Mouse (Mus musculus) left cerebral cortex, adult 8-10 months (tissue): ENCODE results near the gene Exoc3l2. TPM values are rescaled to one million over a fixed set of nuclear protein-coding genes. Genes with fewer than 3 reads are reported as not detected.
"Not testable (repeated sequence)": the region's sequence is repeated elsewhere in the genome, so short reads cannot be mapped to it uniquely, and the experiment has no call there.

Experiments
- DNase-seq, 2 experiments: peaks; one replicate each; pipeline ENCODE4 v3.0.0; 2022; ENCODE audit warnings: low spot score in 2 of 2
- total RNA-seq, 4 experiments: library from RNA; stranded (reverse); gene quantifications; 2 replicates each; pipeline ENCODE4 v1.2.4; 2022

Gene Exoc3l2
- total RNA-seq, 4 experiments from 2014 or later = 0.59 to 1.1 (median 0.79) TPM

- no peak for DNase-seq
Measured at GRCm38 (mm10) chr7:19486549-19486948, 23.4 kb downstream of the Exoc3l2 start.

DNA sequence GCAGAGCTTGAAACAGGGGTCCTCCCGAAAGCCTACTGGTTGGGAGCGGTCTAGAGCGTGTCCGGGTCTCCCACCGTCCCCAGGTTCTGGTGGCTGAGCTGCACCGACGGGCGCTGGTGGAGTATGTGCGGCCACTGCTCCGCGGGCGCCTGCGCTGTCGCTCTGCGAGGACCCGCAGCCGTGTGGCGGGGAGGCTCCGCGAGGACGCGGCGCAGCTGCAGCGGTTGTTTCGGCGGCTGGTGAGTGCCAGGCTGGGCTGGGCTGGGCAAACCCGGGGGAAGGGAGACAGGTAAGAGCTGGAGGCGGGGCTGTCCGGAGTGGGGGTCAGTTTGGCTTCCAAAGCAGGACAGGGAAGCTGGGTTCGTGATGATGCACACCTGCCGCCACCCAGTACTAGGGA, 26.4 kb downstream of the Exoc3l2 start:
- DNase-seq = no peak

GRCm38 (mm10) chr7:19491731-19492130, 28.6 kb downstream of the Exoc3l2 start:
- no peak for DNase-seq

GRCm38 (mm10) chr7:19494751-19495474, 31.8 kb downstream of the Exoc3l2 start:
- no peak for DNase-seq

DNA sequence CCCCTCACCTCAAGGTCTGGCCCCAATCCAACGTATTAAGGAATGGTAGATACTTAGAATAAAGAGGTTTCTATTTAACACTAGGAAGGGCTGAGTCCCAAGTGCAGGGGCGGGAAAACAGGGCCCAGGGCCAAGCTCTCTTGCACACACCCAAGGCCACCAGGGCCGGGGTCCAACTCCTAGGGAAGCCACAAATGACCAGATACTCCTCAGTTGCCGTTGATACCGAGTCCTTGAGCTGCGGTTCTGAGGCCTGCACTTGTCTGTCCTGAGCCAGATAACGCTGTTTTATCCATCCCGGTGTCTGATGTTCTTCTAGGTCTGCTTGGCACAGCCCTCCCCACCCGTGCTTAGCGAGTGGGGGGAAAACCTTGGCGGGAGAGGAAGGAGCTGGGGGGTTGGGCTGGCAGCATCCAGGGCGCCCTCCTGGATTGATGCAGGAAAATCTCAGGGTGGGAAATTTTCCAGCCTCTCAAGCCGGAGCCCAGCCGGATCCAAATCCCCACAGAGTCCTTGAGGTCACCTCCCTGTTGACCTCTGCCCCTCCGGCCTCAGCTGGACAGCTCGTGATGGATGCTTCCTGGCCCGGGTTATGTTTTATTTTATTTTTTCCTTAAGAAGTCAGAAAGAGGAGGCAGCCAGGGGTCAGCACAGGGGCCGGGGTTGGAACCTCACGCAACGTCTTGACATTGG, 32.5 kb downstream of the Exoc3l2 start:
- no peak for DNase-seq

- DNase-seq = no peak
Measured at GRCm38 (mm10) chr7:19496214-19496555, 33.1 kb downstream of the Exoc3l2 start.

DNA sequence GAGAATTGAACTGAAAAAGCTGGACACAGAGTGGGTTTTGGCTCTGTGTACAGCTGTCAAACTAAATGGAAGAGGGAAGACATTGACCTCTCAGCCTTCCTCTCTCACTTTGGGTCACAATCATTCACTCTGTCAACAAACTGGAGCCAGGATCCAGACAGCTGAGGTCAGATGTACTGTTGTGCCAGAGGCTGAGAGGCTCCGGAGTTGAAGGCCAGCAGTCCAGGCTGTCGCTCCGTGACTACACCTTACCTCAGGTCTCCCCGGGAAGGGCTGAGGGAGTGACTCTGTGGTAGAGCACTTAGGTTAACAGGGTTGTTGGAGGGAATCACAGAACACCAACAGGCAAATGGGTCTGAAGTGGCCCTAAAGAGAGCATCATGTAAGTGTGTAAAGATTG, 35.2 kb downstream of the Exoc3l2 start:
- DNase-seq = no peak

- no peak for DNase-seq
Measured at GRCm38 (mm10) chr7:19500420-19501363, 37.6 kb downstream of the Exoc3l2 start.

GRCm38 (mm10) chr7:19501658-19502057, 38.5 kb downstream of the Exoc3l2 start:
- DNase-seq = no peak

- no peak for DNase-seq
Measured at GRCm38 (mm10) chr7:19503481-19504068, 40.4 kb downstream of the Exoc3l2 start.

GRCm38 (mm10) chr7:19506326-19506725, 43.2 kb downstream of the Exoc3l2 start:
- no peak for DNase-seq

DNA sequence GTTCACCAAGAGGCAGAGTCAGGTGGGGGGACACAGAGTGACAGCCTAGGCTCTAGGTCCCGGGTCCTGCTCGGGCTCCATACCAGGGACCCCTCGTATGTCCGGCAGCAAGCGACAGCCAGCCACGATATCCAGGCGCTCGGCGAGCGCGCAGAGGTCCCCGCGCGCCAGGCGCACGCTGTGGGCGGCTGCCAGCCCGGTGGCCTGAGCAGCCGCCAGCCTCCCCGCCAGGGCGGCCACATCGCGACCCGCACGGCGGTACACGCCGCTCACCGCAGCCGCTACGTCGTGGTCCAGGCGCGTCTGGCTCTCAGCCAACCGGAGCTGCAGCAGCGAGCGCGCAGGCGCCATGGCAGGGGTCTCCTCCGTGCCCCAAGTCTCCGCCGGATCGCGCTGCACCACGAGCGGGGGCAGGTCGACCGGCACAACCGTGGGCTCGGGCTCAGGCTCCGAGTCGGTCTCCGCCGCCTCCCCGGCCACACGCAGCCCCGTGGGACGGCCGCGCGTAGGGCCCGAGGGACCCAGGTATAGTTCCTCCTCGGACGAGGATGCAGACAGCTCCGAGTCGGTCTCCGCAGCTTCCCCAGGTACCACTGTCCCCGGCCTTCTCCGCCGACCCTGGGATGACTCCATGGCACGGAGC, 44.0 kb downstream of the Exoc3l2 start:
- DNase-seq = no peak

DNA sequence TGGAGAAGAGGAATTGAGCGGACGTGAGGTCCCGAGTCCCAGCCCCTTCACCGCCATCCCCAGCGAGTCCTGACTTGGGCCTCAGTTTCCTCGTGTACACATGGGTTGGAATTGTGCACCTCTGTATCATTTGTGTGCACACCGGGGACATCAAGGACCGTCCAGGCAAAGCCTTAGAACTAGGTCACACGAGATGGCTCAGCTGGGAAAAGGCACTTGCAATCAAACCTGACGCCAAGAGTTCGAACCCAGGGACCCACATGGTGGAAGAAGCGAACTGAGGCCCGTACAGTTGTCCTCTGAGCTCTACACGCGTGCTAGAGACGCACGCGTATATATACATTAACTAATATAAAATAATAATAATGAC, 44.5 kb downstream of the Exoc3l2 start:
- no peak for DNase-seq

DNA sequence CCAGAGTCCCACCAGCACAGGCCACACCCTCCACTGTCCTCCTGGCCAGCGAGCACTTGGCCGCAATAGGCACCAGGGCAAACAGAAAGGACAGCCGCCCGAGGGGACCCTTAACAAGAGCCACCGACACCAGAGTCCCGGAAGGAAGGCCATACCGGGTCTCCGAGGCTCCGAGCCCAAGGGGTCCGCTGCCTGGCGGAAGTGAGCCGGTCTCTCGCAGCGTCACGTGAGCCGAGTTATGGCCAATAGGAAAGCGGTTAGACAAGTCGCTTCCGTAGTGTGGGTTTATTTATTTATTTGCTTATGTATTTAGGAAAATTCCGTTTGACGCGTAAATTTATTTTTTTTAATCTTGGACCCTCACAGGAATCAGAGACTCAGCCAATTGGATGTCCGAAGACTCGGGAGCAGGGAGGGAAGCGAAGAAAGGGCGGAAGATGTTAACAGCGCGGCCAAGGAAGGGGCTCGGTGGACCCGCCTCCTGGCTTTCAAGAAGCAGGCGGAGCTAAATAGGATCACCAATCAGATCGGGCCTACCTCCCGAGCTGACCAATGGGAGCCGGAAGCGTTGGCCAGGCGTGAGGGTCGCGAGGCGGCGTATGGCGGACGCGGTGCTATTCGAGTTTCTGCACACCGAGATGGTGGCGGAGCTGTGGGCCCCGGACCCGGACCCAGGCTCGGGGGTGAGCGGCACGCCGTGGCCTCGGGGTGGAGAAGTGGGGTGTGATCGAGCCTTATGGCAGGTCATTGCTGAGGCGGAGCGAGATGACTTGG, 45.2 kb downstream of the Exoc3l2 start, which contains the start of the genes Bloc1s3 and Trappc6a:
Gene Bloc1s3 (minus strand): TSS at position 218 of the 774 bp plus-strand sequence.
Gene Trappc6a (plus strand): TSS at position 246 of the 774 bp plus-strand sequence.
- peak; percentile 91 to 92 for DNase-seq

GRCm38 (mm10) chr7:19508924-19509568, 45.9 kb downstream of the Exoc3l2 start:
- no peak for DNase-seq

DNA sequence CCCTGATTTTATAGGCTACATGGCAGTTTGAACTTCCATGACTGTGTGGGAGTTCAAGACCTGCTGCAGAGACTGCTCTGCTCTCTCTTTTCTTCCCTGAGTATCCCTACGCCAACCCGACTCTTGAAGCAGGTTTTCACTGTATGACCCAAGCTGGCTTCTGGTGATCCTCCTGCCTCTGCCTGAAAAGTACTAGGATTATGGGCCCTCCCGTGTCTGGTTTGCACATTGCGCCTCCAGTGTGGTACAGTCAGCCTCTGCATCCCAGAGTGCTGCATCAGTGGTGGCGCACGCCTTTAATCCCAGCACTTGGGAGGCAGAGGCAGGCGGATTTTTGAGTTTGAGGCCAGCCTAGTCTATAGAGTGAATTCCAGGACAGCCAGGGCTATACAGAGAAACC, 46.7 kb downstream of the Exoc3l2 start:
- no peak for DNase-seq

DNA sequence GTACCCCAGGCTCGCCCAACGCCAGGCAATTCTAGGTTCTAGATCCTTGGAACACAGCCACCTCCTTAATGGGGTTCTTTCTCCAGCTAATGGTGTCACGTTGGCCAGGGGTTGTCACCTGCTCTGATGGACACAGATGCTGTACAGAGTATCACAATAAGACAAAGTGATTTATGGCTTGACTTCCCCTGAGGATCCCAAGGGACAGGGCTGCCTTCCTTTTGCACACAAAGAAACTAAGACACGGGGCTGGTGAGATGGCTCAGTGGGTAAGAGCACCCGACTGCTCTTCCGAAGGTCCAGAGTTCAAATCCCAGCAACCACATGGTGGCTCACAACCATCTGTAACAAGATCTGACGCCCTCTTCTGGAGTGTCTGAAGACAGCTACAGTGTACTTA, 48.8 kb downstream of the Exoc3l2 start:
- DNase-seq = not testable (repeated sequence)

- no peak for DNase-seq
Measured at GRCm38 (mm10) chr7:19512353-19512752, 49.2 kb downstream of the Exoc3l2 start.

DNA sequence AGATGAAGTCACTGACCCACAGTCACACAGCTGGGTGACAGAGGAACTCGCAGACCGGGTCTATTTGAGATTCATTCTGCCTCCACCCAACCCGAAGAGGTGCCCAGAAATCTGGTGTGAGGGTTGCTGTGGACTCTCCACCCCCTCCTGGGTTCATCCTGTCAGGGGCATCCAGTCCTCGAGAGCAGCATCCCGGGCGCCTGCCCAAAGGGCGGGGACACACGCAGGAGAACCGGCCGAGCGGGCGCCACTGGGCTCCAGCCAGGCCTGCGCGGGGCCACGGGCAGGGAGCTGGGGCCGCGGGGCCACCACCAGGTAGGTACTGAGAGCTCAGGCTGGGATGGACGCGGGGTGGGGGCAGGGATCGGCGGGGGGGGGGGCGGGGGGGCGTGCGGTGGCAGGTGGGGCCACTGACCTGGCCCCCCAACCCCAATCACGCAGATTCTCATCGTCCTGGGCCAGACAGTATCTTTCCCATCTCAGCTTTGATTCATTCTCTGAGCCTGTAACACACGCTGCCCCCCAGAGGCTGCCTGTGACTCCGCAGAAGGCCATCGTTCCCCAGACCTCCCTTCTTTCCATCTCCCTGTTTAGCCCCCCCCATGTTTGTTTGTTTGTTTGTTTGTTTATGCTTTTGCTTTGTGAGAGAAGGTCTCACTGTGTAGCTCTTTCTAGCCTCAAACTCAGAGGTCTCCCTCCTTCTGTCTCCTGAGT, 54.7 kb downstream of the Exoc3l2 start, which contains the start of gene Nkpd1:
Gene Nkpd1 (plus strand): TSS at position 187 of the 714 bp plus-strand sequence.
- no peak for DNase-seq
